Mouse (Mus musculus) gastrocnemius, postnatal 10 days (tissue): Measurements from ENCODE around the gene Stn1. TPM values are rescaled to one million over a fixed set of nuclear protein-coding genes. Genes with fewer than 3 reads are reported as not detected.

Experiments
- DNase-seq: peaks from one replicate; pipeline ENCODE4 v3.0.0; 2021; ENCODE audit warnings: mixed read lengths
- total RNA-seq, 2 experiments: library from RNA; stranded (reverse); gene quantifications; 2 replicates each; pipeline ENCODE4 v1.2.3; 2021

Stn1 gene
- total RNA-seq, 2 experiments from 2014 or later = 10.5 to 15.2 TPM

- no peak for DNase-seq
Measured at GRCm38 (mm10) chr19:47510135-47510472, 27.2 kb downstream of the Stn1 start.

GRCm38 (mm10) chr19:47508771-47509281 is 28.5 kb downstream of the Stn1 start:
- no peak for DNase-seq

GRCm38 (mm10) chr19:47508191-47508590 is 29.1 kb downstream of the Stn1 start:
- no peak for DNase-seq

GRCm38 (mm10) chr19:47507128-47508121 is 29.9 kb downstream of the Stn1 start:
- peak; percentile 56 for DNase-seq

- DNase-seq = no peak
Measured at GRCm38 (mm10) chr19:47503625-47504024, 33.7 kb downstream of the Stn1 start.

GRCm38 (mm10) chr19:47502563-47502962 is 34.7 kb downstream of the Stn1 start:
- no peak for DNase-seq

GRCm38 (mm10) chr19:47500389-47501011 is 36.8 kb downstream of the Stn1 start:
- DNase-seq = no peak

- DNase-seq = no peak
Measured at GRCm38 (mm10) chr19:47499841-47500240, 37.5 kb downstream of the Stn1 start.

- DNase-seq = no peak
Measured at GRCm38 (mm10) chr19:47498942-47499341, 38.4 kb downstream of the Stn1 start.

GRCm38 (mm10) chr19:47497736-47498135 is 39.6 kb downstream of the Stn1 start:
- DNase-seq = no peak

- no peak for DNase-seq
Measured at GRCm38 (mm10) chr19:47497313-47497712, 40.0 kb downstream of the Stn1 start.

- DNase-seq = no peak
Measured at GRCm38 (mm10) chr19:47493017-47493997, 44.0 kb downstream of the Stn1 start.

GRCm38 (mm10) chr19:47492422-47492821 is 44.9 kb downstream of the Stn1 start:
- no peak for DNase-seq

- DNase-seq = no peak
Measured at GRCm38 (mm10) chr19:47491853-47492252, 45.5 kb downstream of the Stn1 start.

GRCm38 (mm10) chr19:47489233-47489632 is 48.1 kb downstream of the Stn1 start:
- no peak for DNase-seq

- DNase-seq = no peak
Measured at GRCm38 (mm10) chr19:47488250-47488649, 49.1 kb downstream of the Stn1 start.

GRCm38 (mm10) chr19:47487572-47487971 is 49.7 kb downstream of the Stn1 start:
- no peak for DNase-seq

GRCm38 (mm10) chr19:47485997-47486566 is 51.2 kb downstream of the Stn1 start:
- DNase-seq = no peak

- DNase-seq = no peak
Measured at GRCm38 (mm10) chr19:47484110-47484509, 53.2 kb downstream of the Stn1 start.

- no peak for DNase-seq
Measured at GRCm38 (mm10) chr19:47483346-47483745, 54.0 kb downstream of the Stn1 start.

GRCm38 (mm10) chr19:47473453-47473852 is 63.9 kb downstream of the Stn1 start:
- no peak for DNase-seq
